Mouse (Mus musculus) erythroblast, embryonic 14.5 days (primary cell): Measurements from ENCODE around the gene Becn1.

Experiments used
- GATA1 ChIP-seq: IDR thresholded peaks from 2 replicates; pipeline ENCODE4 v1.6.1; 2012; ENCODE audit warnings: low read length, inconsistent platforms, mixed read lengths
- TAL1 ChIP-seq: IDR thresholded peaks from 3 replicates; pipeline ENCODE4 v1.6.1; 2012; ENCODE audit warnings: low read length, inconsistent platforms, mixed read lengths

DNA sequence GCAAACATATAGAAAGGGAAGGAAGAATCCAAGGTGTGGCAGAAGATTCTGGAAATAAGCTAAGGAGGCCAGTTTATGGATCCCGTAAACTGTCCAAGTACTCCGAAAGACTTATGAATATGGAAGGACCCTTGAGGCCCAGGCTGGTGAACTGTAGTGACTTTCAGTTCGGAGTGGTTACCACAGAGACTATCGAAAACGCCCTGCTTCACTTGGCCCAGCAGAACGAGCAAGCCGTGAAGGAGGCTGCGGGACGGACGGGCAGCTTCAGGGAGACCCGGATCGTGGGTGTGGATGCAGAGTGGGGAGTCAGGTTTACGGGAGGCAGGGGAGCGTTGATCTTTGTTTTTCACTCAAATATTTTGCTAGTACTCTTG is 22.9 kb downstream of the Becn1 start:
- TF ChIP-seq TAL1 = no peak
- no peak for TF ChIP-seq GATA1
